Mouse (Mus musculus): ENCODE measurements around the gene Olfr453.

Olfr453 gene

GRCm38 (mm10) chr6:42739071-42739470 is at the start of gene Olfr453:
Gene Olfr453 (plus strand): TSS chr6:42739371.
- in situ Hi-C loops (cut with MboI; ENCODE audit: low pct_unique_long_range_greater_than_20kb in 1 of 2, low sequenced_read_pairs in 2 of 2, unreplicated experiment in 1 of 2), result no loop called here

DNA sequence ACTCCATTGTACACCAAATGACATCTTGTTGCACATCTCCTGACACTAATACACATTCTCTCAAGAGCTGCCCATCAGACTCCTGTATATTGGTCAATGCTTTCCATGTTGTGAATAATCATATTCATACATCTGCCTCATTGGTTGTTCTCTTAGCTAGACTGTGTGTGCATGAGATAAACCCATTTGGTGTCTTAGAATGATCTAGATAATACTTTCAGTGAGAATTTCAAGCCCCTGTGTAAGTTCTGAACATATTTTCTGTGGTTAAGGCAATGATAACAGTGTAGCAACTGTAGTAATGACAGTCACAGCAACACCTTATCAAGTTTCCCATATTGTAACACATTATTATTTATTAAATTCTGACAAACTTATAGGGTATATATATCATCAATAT is 49.4 kb upstream of the Olfr453 start:
- in situ Hi-C loops (cut with MboI; ENCODE audit: low pct_unique_long_range_greater_than_20kb in 1 of 2, low sequenced_read_pairs in 2 of 2, unreplicated experiment in 1 of 2), result no loop called here

- in situ Hi-C loops (cut with MboI; ENCODE audit: low pct_unique_long_range_greater_than_20kb in 1 of 2, low sequenced_read_pairs in 2 of 2, unreplicated experiment in 1 of 2), result no loop called here
These were observed 47.0 kb upstream of the Olfr453 start for GRCm38 (mm10) chr6:42692154-42692516.

- in situ Hi-C loops (cut with MboI; ENCODE audit: low pct_unique_long_range_greater_than_20kb in 1 of 2, low sequenced_read_pairs in 2 of 2, unreplicated experiment in 1 of 2), result no loop called here
These were observed 46.5 kb upstream of the Olfr453 start for GRCm38 (mm10) chr6:42692517-42693190.

DNA sequence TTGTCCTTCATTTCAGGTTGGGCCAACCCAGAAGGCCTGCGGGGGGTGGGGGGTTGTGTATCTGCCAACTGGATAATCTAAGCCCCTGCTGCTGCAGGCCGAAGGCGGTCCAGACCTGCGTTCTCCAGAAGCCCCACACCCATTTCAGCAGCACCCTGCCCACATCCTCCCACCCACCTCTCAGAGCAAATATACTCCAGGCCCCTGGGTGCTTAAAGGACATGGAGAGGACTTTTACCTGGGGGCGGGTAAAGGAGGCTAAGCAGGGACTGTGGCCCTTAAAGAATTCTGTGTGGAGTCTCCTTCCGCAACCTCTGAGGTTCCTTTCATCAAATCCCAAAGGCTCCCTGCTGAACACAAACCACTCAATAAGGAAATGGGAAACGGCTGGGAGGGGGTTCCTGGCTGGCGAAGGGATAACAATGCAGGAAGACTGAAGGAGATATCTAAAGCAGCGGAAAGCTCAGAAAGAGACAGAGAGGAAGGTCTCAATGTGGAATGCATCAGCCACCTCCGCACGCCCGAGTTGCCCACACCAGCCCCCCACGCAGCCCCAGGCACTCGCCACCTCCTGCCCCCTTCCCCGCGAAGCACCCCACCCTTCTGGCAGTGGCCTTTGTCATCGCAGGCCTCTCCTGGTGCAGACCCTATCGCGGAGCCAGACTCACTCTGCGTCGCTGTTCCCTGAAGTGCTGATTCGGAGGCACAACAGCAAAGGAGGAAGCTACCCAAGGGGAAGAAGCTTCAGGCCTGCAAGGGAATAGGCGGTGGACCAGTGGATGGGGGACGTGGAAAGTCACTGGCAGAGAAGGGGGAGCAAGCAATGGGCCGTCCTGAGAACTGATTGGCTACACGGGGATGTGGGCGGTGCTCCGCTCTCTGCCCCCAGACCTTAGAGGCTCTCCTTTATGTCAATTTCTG is 29.6 kb upstream of the Olfr453 start, which contains the start of gene Tcaf1:
TSS of gene Tcaf1 (minus strand) at position 798 of the 921 bp plus-strand sequence.
- in situ Hi-C loops (cut with MboI; ENCODE audit: low pct_unique_long_range_greater_than_20kb in 1 of 2, low sequenced_read_pairs in 2 of 2, unreplicated experiment in 1 of 2), result no loop called here

DNA sequence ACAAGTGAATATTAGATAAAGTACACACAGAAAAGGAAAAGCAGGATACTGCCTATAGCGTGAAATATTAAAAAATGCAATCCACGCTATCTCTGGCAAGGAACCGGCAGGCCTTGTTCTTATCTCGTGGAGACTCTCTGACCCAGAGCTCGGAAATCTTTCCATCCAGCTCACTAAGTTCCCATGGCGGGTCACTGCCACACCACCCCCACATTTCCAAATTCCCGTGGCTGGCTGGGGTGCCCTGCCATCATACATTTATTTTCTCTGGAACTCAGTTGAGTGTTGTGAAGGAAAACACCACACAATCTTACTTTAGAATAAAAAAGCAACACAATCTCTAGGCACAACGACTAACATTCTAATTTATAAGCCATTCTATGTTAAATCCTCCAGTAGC is 24.5 kb upstream of the Olfr453 start:
- in situ Hi-C loops (cut with MboI; ENCODE audit: low pct_unique_long_range_greater_than_20kb in 1 of 2, low sequenced_read_pairs in 2 of 2, unreplicated experiment in 1 of 2), result no loop called here

DNA sequence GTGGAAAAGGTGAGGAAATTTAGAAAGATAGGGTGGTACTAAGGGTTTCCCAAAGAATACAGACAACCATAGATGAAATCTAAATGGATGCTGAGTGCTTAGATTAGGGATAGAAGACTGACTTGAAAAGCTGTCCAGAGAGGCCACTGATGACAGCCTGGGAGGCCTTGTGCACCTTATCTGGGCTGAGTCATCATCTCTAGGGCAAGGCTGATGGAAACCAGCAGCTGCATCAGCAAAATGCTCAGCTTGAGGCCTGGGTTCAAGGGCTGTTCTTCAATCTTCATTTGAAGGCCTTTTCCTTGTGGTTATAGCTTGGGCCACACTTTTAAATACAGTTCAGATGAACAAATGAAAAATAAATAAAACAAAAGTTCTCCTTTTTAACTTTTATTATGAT is 21.2 kb upstream of the Olfr453 start:
- in situ Hi-C loops (cut with MboI; ENCODE audit: low pct_unique_long_range_greater_than_20kb in 1 of 2, low sequenced_read_pairs in 2 of 2, unreplicated experiment in 1 of 2), result no loop called here

DNA sequence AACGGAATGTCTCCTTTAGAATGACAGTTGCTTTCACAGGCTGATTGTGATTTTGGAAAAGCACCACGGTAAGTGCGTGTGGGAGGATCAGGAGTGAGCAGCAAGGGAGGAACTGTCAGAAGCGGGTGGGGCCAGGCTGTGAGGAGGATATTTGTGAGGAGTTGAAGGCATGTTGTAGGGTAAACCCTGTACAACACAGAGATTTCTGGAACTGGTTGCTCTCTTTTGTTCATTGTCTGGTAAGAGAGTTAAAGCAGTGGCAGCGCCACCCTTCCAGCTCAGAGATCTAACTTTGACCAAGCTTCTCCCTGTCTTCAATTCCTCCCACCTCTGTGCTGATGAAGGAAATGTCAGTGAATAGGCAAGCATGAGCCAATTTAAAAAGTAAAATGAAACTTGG is 3.1 kb downstream of the Olfr453 start:
- in situ Hi-C loops (cut with MboI; ENCODE audit: low pct_unique_long_range_greater_than_20kb in 1 of 2, low sequenced_read_pairs in 2 of 2, unreplicated experiment in 1 of 2), result no loop called here

- in situ Hi-C loops (cut with MboI; ENCODE audit: low pct_unique_long_range_greater_than_20kb in 1 of 2, low sequenced_read_pairs in 2 of 2, unreplicated experiment in 1 of 2), result no loop called here
These were observed 8.7 kb downstream of the Olfr453 start for GRCm38 (mm10) chr6:42747846-42748245.

- in situ Hi-C loops (cut with MboI; ENCODE audit: low pct_unique_long_range_greater_than_20kb in 1 of 2, low sequenced_read_pairs in 2 of 2, unreplicated experiment in 1 of 2), result no loop called here
These were observed 16.9 kb downstream of the Olfr453 start, which contains the start of gene Olfr38 for GRCm38 (mm10) chr6:42756104-42756503. Gene Olfr38 (plus strand): TSS chr6:42756404.

DNA sequence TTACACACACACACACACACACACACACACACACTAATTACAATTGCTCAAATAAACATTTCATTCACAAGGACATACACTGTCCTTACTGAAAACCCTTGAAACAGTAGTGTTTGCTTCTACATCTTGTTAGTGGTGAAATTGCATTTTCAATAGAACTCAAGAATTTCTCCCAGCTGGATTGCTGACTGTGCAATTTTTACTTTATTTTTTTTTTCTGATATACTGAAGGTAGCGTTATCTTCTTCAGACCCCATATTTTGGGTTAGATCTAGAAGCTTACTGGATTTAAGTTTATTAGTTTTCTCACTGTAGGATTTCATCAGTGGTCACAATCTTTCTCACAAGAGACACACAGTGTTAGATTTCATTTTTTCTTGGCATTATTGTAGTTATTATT is 37.9 kb downstream of the Olfr453 start:
- in situ Hi-C loops (cut with MboI; ENCODE audit: low pct_unique_long_range_greater_than_20kb in 1 of 2, low sequenced_read_pairs in 2 of 2, unreplicated experiment in 1 of 2), result no loop called here

GRCm38 (mm10) chr6:42784793-42785192 is 45.6 kb downstream of the Olfr453 start, which contains the start of gene Olfr452:
Gene Olfr452 (plus strand): TSS chr6:42785093.
- in situ Hi-C loops (cut with MboI; ENCODE audit: low pct_unique_long_range_greater_than_20kb in 1 of 2, low sequenced_read_pairs in 2 of 2, unreplicated experiment in 1 of 2), result no loop called here

GRCm38 (mm10) chr6:42790247-42790948 is 51.2 kb downstream of the Olfr453 start:
- in situ Hi-C loops (cut with MboI; ENCODE audit: low pct_unique_long_range_greater_than_20kb in 1 of 2, low sequenced_read_pairs in 2 of 2, unreplicated experiment in 1 of 2), result no loop called here

GRCm38 (mm10) chr6:42790949-42791556 is 51.9 kb downstream of the Olfr453 start:
- in situ Hi-C loops (cut with MboI; ENCODE audit: low pct_unique_long_range_greater_than_20kb in 1 of 2, low sequenced_read_pairs in 2 of 2, unreplicated experiment in 1 of 2), result no loop called here

GRCm38 (mm10) chr6:42794982-42795381 is 55.8 kb downstream of the Olfr453 start:
- in situ Hi-C loops (cut with MboI; ENCODE audit: low pct_unique_long_range_greater_than_20kb in 1 of 2, low sequenced_read_pairs in 2 of 2, unreplicated experiment in 1 of 2), result no loop called here
